Mouse (Mus musculus) liver, adult 2 months (tissue): ENCODE measurements around the gene Tefm. TPM values are rescaled to one million over a fixed set of nuclear protein-coding genes. Genes with fewer than 3 reads are reported as not detected.

ENCODE experiments used
- DNase-seq: peaks from one replicate; pipeline ENCODE4 v3.0.0-alpha.2; 2011; ENCODE audit warnings: low read depth, low spot score; ENCODE audit errors: extremely low read depth
- H3K27ac ChIP-seq: fragments of 200-500 bp; replicated peaks from 2 replicates; pipeline ENCODE4 v1.5.1; 2012; ENCODE audit warnings: low read depth, mild to moderate bottlenecking, control low read depth, inconsistent platforms, low read length; ENCODE audit not compliant: insufficient read depth
- H3K27me3 ChIP-seq: fragments of 200-500 bp; 2 replicates; pipeline ENCODE4 v1.6.1; 2012; ENCODE audit warnings: mild to moderate bottlenecking, moderate library complexity, low read length, inconsistent platforms; ENCODE audit not compliant: control insufficient read depth, insufficient read depth
- H3K36me3 ChIP-seq: fragments of 200-500 bp; 2 replicates; pipeline ENCODE4 v1.6.1; 2012; ENCODE audit warnings: low read length, inconsistent platforms; ENCODE audit not compliant: control insufficient read depth, insufficient read depth
- H3K4me1 ChIP-seq: fragments of 200-500 bp; 2 replicates; pipeline ENCODE4 v1.6.1; 2011; ENCODE audit warnings: low read length; ENCODE audit not compliant: control insufficient read depth, insufficient read depth
- H3K4me3 ChIP-seq: fragments of 200-500 bp; 2 replicates; pipeline ENCODE4 v1.5.1; 2011; ENCODE audit warnings: low read depth, mild to moderate bottlenecking, control low read depth, low read length, moderate library complexity; ENCODE audit not compliant: insufficient read depth
- H3K79me2 ChIP-seq: fragments of 200-500 bp; 2 replicates; pipeline ENCODE4 v1.6.1; 2012; ENCODE audit warnings: inconsistent platforms, mild to moderate bottlenecking, low read length, moderate library complexity; ENCODE audit not compliant: control insufficient read depth, insufficient read depth
- H3K9ac ChIP-seq: fragments of 200-500 bp; 2 replicates; pipeline ENCODE4 v1.6.1; 2012; ENCODE audit warnings: low read depth, mild to moderate bottlenecking, control low read depth, inconsistent platforms, low read length
- CTCF ChIP-seq: fragments of 200-500 bp; IDR thresholded peaks from 2 replicates; pipeline ENCODE4 v1.5.1; 2011; ENCODE audit warnings: low read depth, low read length, control low read depth
- POLR2A ChIP-seq: fragments of 200-500 bp; IDR thresholded peaks from 2 replicates; pipeline ENCODE4 v1.6.1; 2011; ENCODE audit warnings: low read length, control low read depth; ENCODE audit not compliant: insufficient read depth; ENCODE audit errors: extremely low read depth
- WGBS: fragments of 180-500 bp; shearing (Covaris S2); methylation state at CpG from one replicate; pipeline ENCODE4 v1.1.7; 2018; 5-methylcytosine and 5-hydroxymethylcytosine counted together
- polyA plus RNA-seq: library from polyadenylated mRNA; depleted of rRNA; stranded (reverse); fragments of >200 nt; gene quantifications from 2 replicates; pipeline ENCODE4 v1.2.3, GENCODE M21; 2012
- total RNA-seq: library from RNA; depleted of rRNA; stranded (reverse); fragments of >200 nt; gene quantifications from 2 replicates; pipeline ENCODE4 v1.2.3, GENCODE M21; 2014

Gene Tefm
- total and polyA plus RNA-seq, 2 experiments, result 5.0 to 20.5 TPM

DNA sequence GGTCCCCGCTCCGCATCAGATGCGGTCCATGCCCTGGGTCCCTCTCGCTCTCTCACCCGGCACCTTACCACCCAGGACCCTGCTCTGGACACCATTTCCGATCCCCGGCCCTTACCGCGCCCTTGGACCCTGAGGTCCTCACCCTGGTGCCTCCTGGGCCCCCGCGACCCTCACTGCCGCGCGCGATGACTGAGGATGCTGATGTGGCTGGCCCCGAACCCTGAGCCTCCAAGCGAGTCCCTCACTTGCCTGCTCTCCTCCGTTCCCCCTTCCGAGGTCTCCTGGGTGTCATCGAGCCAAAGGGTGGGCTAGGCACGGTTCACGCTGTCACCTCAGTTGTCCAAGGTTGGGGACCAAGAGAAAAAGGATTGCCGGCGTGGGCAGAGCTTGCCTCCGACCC, 12.5 kb upstream of the Tefm start:
- H3K36me3 ChIP-seq, result peaks cover 11% of the 10 kb centered on the region; the same call in 1 of the 2 replicates
- TF ChIP-seq POLR2A (no peak), CTCF (no peak)
- H3K4me1 ChIP-seq, result peaks cover 24% of the 10 kb centered on the region
- peaks cover 17% of the 10 kb centered on the region; the same call in 1 of the 2 replicates for H3K79me2 ChIP-seq
- peak overlapping the region; percentile 94 for H3K27ac ChIP-seq
- no peaks in the 10 kb centered on the region for H3K27me3 ChIP-seq
- DNase-seq, result no peak
- H3K9ac ChIP-seq, result peak overlapping the region; percentile 98
- peak overlapping the region; percentile 93 for H3K4me3 ChIP-seq
- 15% methylated on average over 25 of the region's 25 CpGs for WGBS

DNA sequence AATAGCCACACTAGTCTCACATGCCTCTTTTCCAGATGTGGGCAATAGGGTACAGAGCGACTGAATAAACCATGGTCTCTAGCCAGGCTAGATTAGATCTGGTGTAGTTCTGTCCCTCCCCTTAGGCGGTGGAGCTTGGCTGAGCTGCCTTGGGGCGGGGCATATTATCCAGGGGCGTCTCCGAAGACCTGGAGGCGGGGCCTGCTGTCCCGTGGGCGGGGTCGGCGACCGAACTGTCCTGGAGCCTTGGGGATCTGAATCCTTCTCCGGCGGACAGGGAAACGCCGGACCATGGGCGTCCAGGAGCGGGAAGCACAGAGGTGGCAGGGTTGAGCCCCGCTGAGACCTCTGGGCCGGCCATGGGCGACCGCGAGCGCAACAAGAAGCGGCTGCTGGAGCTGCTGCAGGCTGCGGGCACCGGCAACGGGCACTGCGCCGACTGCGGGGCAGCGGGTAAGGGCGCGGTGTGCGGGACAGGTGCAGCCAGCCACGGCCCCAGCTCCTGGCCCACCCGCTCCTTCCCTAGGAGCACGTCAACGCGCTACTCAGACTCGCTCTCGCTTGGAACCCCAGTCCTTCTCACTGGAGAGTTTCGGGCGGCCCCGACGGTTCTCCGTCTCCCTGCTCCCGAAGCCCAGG, 12.0 kb upstream of the Tefm start, which contains the start of gene Adap2:
Gene Adap2, plus strand, starts transcription at position 249 of the 639 bp plus-strand sequence.
- under 1% methylated on average over 47 of the region's 47 CpGs for WGBS
- Histone ChIP-seq H3K79me2 (peaks cover 17% of the 10 kb centered on the region; the same call in 1 of the 2 replicates), H3K36me3 (peaks cover 11% of the 10 kb centered on the region; the same call in 1 of the 2 replicates), H3K27me3 (no peaks in the 10 kb centered on the region), H3K4me3 (peak within 1 kb of the TSS; percentile 93), H3K4me1 (peaks cover 20% of the 10 kb centered on the region), H3K9ac (peak within 1 kb of the TSS; percentile 98), H3K27ac (peak within 1 kb of the TSS; percentile 94)
- peak; percentile 96 for DNase-seq
- peak; percentile 96 for TF ChIP-seq POLR2A
- TF ChIP-seq CTCF, result no peak

DNA sequence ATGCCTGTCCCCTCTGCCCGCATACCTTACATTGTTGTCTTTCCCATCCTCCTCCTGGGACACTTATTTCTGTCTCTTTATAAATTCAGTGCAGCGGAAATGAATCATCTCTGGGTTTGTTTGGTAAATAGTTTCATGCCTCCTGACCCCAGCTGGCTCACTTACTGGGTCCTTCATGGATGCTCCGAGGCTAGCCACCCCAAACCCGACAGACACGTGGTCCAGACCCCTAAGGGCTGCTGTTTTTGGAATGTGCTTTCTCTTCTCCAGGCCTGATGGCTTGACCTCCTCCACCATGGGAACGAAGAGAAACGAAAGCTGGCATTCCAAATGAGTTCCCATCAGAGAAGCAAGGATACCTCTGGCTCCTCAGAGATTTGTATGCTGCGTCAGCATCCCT, 10.4 kb upstream of the Tefm start:
- H3K79me2 ChIP-seq, result peaks cover 17% of the 10 kb centered on the region; the same call in 1 of the 2 replicates
- no peaks in the 10 kb centered on the region for H3K27me3 ChIP-seq
- peaks cover 7% of the 10 kb centered on the region; the same call in 1 of the 2 replicates for H3K36me3 ChIP-seq
- H3K4me1 ChIP-seq, result peaks cover 15% of the 10 kb centered on the region
- DNase-seq, result peak; percentile 52
- no peak overlapping the region for H3K4me3 ChIP-seq
- no peak overlapping the region for H3K9ac ChIP-seq
- TF ChIP-seq CTCF, result no peak
- no peak for TF ChIP-seq POLR2A
- H3K27ac ChIP-seq, result no peak overlapping the region; the same call in 1 of the 2 replicates
- WGBS, result 83% methylated on average over 8 of the region's 8 CpGs

DNA sequence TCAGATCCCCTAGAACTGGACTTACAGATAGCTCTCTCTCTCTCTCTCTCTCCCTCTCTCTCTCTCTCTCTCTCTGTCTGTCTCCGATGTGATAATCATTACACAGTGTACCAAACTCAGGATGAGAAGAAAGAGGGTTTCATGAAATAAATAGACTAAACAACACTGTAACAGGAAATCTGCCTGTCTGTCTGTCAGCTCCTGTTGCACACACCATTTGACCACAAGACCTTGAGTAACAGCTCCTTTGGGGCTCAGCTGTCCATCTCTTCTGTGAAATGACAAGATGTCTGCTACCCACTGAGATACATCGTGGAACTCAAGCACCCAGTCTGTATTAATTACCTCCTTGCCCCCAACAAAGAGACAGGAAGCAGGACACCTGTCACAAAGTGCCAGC, 9.6 kb upstream of the Tefm start:
- H3K4me3 ChIP-seq, result no peak overlapping the region
- peaks cover 17% of the 10 kb centered on the region; the same call in 1 of the 2 replicates for H3K79me2 ChIP-seq
- peaks cover 14% of the 10 kb centered on the region for H3K4me1 ChIP-seq
- H3K36me3 ChIP-seq, result no peaks in the 10 kb centered on the region; the same call in 1 of the 2 replicates
- no peak for DNase-seq
- TF ChIP-seq POLR2A (no peak), CTCF (no peak)
- no peak overlapping the region for H3K9ac ChIP-seq
- H3K27me3 ChIP-seq, result no peaks in the 10 kb centered on the region
- H3K27ac ChIP-seq, result no peak overlapping the region
- WGBS, result 55% methylated on average over 2 of the region's 2 CpGs

DNA sequence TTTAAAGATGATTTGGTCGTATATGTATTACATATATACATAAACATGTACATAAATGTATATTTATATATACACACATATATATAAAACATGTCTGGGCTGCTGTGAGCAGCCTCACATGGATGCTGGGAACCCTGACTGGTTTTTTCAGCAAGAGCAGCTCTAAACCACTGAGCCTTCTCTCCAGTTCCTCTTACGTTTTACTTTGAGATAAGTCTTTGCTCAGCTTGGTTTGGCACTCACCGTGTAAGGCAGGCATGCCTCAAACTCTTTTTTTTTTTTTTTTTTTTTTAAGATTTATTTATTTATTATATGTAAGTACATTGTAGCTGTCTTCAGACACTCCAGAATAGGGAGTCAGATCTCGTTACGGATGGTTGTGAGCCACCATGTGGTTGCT, 8.6 kb upstream of the Tefm start:
- H3K9ac ChIP-seq, result no peak overlapping the region
- H3K36me3 ChIP-seq, result no peaks in the 10 kb centered on the region
- WGBS, result 80% methylated on average over 5 of the region's 5 CpGs
- no peak overlapping the region for H3K27ac ChIP-seq
- no peak for DNase-seq
- TF ChIP-seq POLR2A (no peak), CTCF (no peak)
- no peak overlapping the region for H3K4me3 ChIP-seq
- peaks cover 11% of the 10 kb centered on the region for H3K4me1 ChIP-seq
- H3K27me3 ChIP-seq, result no peaks in the 10 kb centered on the region
- H3K79me2 ChIP-seq, result peaks cover 16% of the 10 kb centered on the region; the same call in 1 of the 2 replicates
